Mouse (Mus musculus) ES-Bruce4 (cell line): ENCODE results near the gene Tbkbp1.

ENCODE experiments used
- CTCF ChIP-seq: IDR thresholded peaks from one replicate; pipeline ENCODE4 v1.8.1; 2011; ENCODE audit warnings: low read depth, low read length
- EP300 ChIP-seq: IDR thresholded peaks from 2 replicates; pipeline ENCODE4 v1.6.1; 2011; ENCODE audit warnings: low read depth, low read length; ENCODE audit not compliant: insufficient read depth
- POLR2A ChIP-seq: IDR thresholded peaks from one replicate; pipeline ENCODE4 v1.8.1; 2011; ENCODE audit warnings: low read length; ENCODE audit not compliant: insufficient read depth

DNA sequence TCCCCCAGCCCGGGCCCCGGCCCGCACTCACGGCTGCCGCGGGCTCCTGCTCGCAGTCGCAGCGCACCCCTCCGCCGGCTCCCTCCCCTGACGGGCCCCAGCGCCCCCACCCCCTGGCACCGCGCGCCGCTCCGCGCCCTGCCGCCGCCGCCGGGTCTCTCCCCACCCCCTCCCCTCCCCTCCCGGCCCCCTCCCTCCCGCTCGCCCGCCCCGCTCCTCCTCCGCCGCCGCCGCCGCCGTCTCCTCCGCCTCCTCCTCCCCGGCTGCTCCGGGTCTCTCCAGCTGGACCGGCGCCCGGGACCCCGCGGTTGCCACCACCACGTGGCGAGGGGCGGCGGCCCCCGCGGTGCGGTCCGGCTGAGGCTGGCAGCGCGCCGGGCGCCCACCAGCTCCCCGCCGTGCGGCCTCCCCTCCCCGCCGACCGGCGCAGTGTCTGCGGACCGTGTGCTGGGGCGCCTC is at the start of gene Tbkbp1:
- TF ChIP-seq POLR2A (no peak), CTCF (no peak), EP300 (no peak)
